Mouse (Mus musculus): Measurements from ENCODE around the gene Rtn4r. TPM values are rescaled to one million over a fixed set of nuclear protein-coding genes. Genes with fewer than 3 reads are reported as not detected.

The Rtn4r gene
- polyA plus RNA-seq, 1 experiment from 2014 or later = 1.4 TPM

GRCm38 (mm10) chr16:18164642-18165238 lies 37.3 kb downstream of the Rtn4r start:
- no peak for DNase-seq (ENCODE audit: low spot score)
- Histone ChIP-seq H3K9me3 (no peaks in the 10 kb centered on the region), H3K27me3 (replicated peaks; ENCODE audit: low read depth, poor library complexity, severe bottlenecking) (no peaks in the 10 kb centered on the region; the same call in 1 of the 2 replicates), H3K4me3 (no peak overlapping the region), H3K36me3 (replicated peaks) (no peaks in the 10 kb centered on the region), H3K4me1 (peaks cover 41% of the 10 kb centered on the region), H3K27ac (replicated peaks) (no peak overlapping the region)
- WGBS = 27% methylated on average over 2 of the region's 2 CpGs

DNA sequence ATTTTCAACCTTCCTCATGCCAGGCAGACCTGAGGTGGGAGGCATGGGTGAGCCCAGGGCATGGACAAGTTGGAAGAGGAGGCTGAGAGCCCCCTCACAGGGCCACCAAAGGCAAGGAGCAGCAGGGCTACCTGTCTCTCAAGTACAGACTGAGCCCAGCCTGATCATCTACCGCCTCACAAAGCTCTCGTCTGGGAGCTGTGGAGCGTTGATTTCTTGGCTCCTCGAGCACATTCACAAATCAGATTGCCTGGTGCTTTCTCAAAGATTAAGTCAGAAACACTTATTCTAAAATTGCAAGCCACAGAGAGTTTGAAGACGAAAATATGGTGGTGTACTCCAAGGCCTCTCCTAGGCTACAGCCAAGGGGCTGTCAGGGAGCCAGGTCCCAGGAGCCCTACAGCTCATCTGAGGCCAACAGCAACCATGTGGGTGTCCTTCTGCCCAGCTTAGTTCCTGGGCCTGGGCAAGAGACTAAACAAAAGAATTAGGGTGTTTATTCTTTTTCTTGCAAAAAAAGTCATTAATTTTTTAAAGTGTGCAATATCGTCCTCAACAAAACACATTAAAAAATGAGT lies 39.3 kb downstream of the Rtn4r start:
- 87% methylated on average over 6 of the region's 6 CpGs for WGBS
- no peak overlapping the region for H3K27ac ChIP-seq (replicated peaks)
- no peaks in the 10 kb centered on the region for H3K27me3 ChIP-seq (replicated peaks; ENCODE audit: low read depth, poor library complexity, severe bottlenecking)
- H3K4me1 ChIP-seq = peaks cover 26% of the 10 kb centered on the region
- H3K36me3 ChIP-seq (replicated peaks) = no peaks in the 10 kb centered on the region
- H3K9me3 ChIP-seq = no peaks in the 10 kb centered on the region
- no peak for DNase-seq (ENCODE audit: low spot score)
- H3K4me3 ChIP-seq = no peak overlapping the region

GRCm38 (mm10) chr16:18169156-18169555 lies 41.7 kb downstream of the Rtn4r start:
- no peaks in the 10 kb centered on the region for H3K36me3 ChIP-seq (replicated peaks)
- H3K9me3 ChIP-seq = no peaks in the 10 kb centered on the region
- DNase-seq (ENCODE audit: low spot score) = no peak
- 78% methylated on average over 5 of the region's 5 CpGs for WGBS
- H3K27ac ChIP-seq (replicated peaks) = no peak overlapping the region
- H3K27me3 ChIP-seq (replicated peaks; ENCODE audit: low read depth, poor library complexity, severe bottlenecking) = peaks cover 5% of the 10 kb centered on the region; the same call in 1 of the 2 replicates
- peaks cover 7% of the 10 kb centered on the region for H3K4me1 ChIP-seq
- H3K4me3 ChIP-seq = no peak overlapping the region

DNA sequence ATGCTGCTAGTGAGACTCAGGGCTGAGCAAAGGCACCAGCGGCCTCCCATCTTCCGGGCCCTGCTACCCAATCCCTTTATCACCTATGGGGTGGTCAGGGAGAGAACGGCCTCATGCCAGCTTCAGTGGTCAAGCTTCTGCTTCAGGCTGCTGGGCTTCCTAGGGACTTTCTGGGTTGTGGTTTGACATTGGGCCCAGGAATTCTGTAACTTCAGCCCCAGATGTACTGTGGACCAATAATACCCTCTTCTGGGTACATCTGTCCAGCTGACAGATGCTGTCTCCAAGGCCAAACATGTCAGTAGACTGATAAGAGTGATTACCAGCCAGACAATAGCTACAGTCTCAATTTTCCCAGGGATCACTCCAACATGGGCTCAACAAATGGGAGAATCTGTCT lies 42.3 kb downstream of the Rtn4r start:
- 88% methylated on average over 3 of the region's 3 CpGs for WGBS
- peaks cover 8% of the 10 kb centered on the region; the same call in 1 of the 2 replicates for H3K27me3 ChIP-seq (replicated peaks; ENCODE audit: low read depth, poor library complexity, severe bottlenecking)
- H3K27ac ChIP-seq (replicated peaks) = no peak overlapping the region
- H3K36me3 ChIP-seq (replicated peaks) = no peaks in the 10 kb centered on the region
- no peak for DNase-seq (ENCODE audit: low spot score)
- no peak overlapping the region for H3K4me3 ChIP-seq
- no peaks in the 10 kb centered on the region for H3K9me3 ChIP-seq
- H3K4me1 ChIP-seq = peaks cover 2% of the 10 kb centered on the region

GRCm38 (mm10) chr16:18172266-18172855 lies 44.9 kb downstream of the Rtn4r start:
- no peaks in the 10 kb centered on the region for H3K9me3 ChIP-seq
- WGBS = 13% methylated on average over 7 of the region's 7 CpGs
- H3K27me3 ChIP-seq (replicated peaks; ENCODE audit: low read depth, poor library complexity, severe bottlenecking) = peaks cover 13% of the 10 kb centered on the region; the same call in 1 of the 2 replicates
- H3K36me3 ChIP-seq (replicated peaks) = no peaks in the 10 kb centered on the region
- peak; percentile 83 for DNase-seq (ENCODE audit: low spot score)
- H3K4me3 ChIP-seq = no peak overlapping the region
- H3K4me1 ChIP-seq = peaks cover 8% of the 10 kb centered on the region
- no peak overlapping the region for H3K27ac ChIP-seq (replicated peaks)

GRCm38 (mm10) chr16:18173231-18173630 lies 45.8 kb downstream of the Rtn4r start:
- Histone ChIP-seq H3K4me1 (peaks cover 8% of the 10 kb centered on the region), H3K4me3 (no peak overlapping the region), H3K27me3 (replicated peaks; ENCODE audit: low read depth, poor library complexity, severe bottlenecking) (peaks cover 16% of the 10 kb centered on the region), H3K9me3 (no peaks in the 10 kb centered on the region), H3K27ac (replicated peaks) (no peak overlapping the region), H3K36me3 (replicated peaks) (no peaks in the 10 kb centered on the region)
- 84% methylated on average over 9 of the region's 9 CpGs for WGBS
- DNase-seq (ENCODE audit: low spot score) = no peak

DNA sequence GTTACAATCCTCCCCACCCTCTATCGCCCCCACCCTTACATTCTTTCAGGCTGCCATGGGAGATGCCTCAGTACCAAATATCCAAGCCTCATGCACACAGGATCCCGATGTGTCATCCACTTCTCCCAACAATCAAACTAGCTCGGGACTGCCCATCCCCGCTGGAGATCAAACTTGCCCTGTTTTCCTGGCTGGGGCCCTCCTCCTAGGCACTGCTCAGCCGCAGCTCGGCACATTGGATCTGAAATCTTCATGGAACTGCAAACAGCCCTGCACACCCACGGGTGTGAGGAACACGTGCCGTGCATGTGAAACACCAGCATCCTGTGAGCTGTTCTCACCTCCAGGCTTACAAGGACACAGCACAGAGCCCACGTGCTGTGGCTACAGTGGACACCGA lies 46.3 kb downstream of the Rtn4r start:
- H3K4me1 ChIP-seq = peaks cover 10% of the 10 kb centered on the region
- no peaks in the 10 kb centered on the region for H3K36me3 ChIP-seq (replicated peaks)
- no peak overlapping the region for H3K4me3 ChIP-seq
- no peak overlapping the region for H3K27ac ChIP-seq (replicated peaks)
- no peak for DNase-seq (ENCODE audit: low spot score)
- no peaks in the 10 kb centered on the region for H3K9me3 ChIP-seq
- H3K27me3 ChIP-seq (replicated peaks; ENCODE audit: low read depth, poor library complexity, severe bottlenecking) = peaks cover 16% of the 10 kb centered on the region
- WGBS = 75% methylated on average over 11 of the region's 11 CpGs

DNA sequence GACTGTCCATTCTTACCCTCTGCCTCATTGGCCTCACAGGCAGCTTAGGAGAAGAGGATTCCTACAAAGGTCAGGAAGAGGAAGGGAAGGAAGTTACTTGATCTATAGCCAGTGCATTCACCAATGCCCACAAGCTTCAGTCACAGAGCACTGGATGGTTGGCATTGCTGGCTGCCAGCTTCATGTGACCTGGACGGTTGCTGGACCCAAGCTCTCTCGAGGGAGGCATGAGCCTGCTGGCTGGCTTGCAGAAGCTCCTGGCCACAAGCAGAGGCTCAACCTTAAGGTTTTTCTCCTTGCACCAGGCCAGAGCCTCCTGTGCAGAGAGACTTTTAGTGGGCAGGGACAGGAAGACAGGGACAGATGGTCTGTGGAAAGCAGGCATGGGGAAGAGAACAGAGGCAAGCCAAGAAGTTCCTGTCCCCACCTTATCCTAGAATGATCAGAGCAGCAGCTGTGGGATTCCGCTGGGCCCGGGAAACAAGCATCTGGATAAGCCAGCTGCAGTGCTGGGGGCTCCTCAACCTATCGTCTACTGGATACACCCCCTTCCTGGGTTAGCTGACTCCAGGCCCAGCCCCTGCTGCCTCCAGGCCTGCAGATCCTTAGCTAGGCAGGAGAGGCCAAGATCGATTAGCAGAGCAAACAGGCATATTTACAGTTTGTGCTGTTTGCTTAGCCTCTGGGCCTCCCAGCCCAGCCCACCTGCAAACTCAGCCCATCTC lies 48.5 kb downstream of the Rtn4r start:
- no peak for DNase-seq (ENCODE audit: low spot score)
- 58% methylated on average over 6 of the region's 6 CpGs for WGBS
- Histone ChIP-seq H3K27ac (replicated peaks) (peak overlapping the region; percentile 44; the same call in 1 of the 2 replicates), H3K36me3 (replicated peaks) (no peaks in the 10 kb centered on the region), H3K27me3 (replicated peaks; ENCODE audit: low read depth, poor library complexity, severe bottlenecking) (peaks cover 20% of the 10 kb centered on the region), H3K9me3 (no peaks in the 10 kb centered on the region), H3K4me1 (peaks cover 23% of the 10 kb centered on the region), H3K4me3 (no peak overlapping the region)

- no peaks in the 10 kb centered on the region for H3K9me3 ChIP-seq
- no peak overlapping the region for H3K4me3 ChIP-seq
- WGBS = 83% methylated on average over 4 of the region's 4 CpGs
- no peak for DNase-seq (ENCODE audit: low spot score)
- no peak overlapping the region for H3K27ac ChIP-seq (replicated peaks)
- H3K36me3 ChIP-seq (replicated peaks) = no peaks in the 10 kb centered on the region
- H3K27me3 ChIP-seq (replicated peaks; ENCODE audit: low read depth, poor library complexity, severe bottlenecking) = peaks cover 20% of the 10 kb centered on the region
- H3K4me1 ChIP-seq = peaks cover 23% of the 10 kb centered on the region
Observed at GRCm38 (mm10) chr16:18176758-18177157, 49.3 kb downstream of the Rtn4r start.

DNA sequence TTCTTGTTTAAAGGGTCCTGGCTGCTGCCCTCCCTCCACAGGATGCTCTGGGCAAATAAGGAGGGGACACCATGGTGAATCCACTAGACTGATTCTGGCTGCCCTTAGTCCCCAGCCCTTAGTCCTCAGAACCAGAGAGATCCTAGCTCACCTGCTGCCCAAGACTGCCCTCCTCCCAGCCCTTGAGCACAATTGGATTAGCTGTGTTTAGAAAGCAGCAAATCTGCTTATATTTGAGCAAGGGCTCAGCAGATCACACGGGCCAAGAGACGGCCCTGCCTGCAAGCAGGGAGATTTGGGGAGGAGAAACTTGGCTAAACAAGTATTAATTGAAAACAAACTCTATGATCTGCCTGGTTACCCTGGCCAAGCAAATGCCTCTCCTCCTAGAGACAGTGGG lies 52.1 kb downstream of the Rtn4r start:
- H3K36me3 ChIP-seq (replicated peaks) = no peaks in the 10 kb centered on the region
- WGBS = 29% methylated on average over 2 of the region's 2 CpGs
- H3K27me3 ChIP-seq (replicated peaks; ENCODE audit: low read depth, poor library complexity, severe bottlenecking) = peaks cover 14% of the 10 kb centered on the region
- no peaks in the 10 kb centered on the region for H3K9me3 ChIP-seq
- no peak overlapping the region for H3K27ac ChIP-seq (replicated peaks)
- DNase-seq (ENCODE audit: low spot score) = no peak
- peaks cover 23% of the 10 kb centered on the region for H3K4me1 ChIP-seq
- no peak overlapping the region for H3K4me3 ChIP-seq

GRCm38 (mm10) chr16:18181398-18181797 lies 54.0 kb downstream of the Rtn4r start:
- Histone ChIP-seq H3K4me1 (peaks cover 17% of the 10 kb centered on the region), H3K27ac (replicated peaks) (no peak overlapping the region), H3K9me3 (no peaks in the 10 kb centered on the region), H3K4me3 (no peak overlapping the region), H3K36me3 (replicated peaks) (no peaks in the 10 kb centered on the region), H3K27me3 (replicated peaks; ENCODE audit: low read depth, poor library complexity, severe bottlenecking) (peaks cover 8% of the 10 kb centered on the region)
- WGBS = 62% methylated on average over 10 of the region's 10 CpGs
- DNase-seq (ENCODE audit: low spot score) = no peak

GRCm38 (mm10) chr16:18182766-18183165 lies 55.3 kb downstream of the Rtn4r start:
- no peak for DNase-seq (ENCODE audit: low spot score)
- no peaks in the 10 kb centered on the region for H3K36me3 ChIP-seq (replicated peaks)
- H3K27ac ChIP-seq (replicated peaks) = no peak overlapping the region
- H3K9me3 ChIP-seq = no peaks in the 10 kb centered on the region
- WGBS = 89% methylated on average over 8 of the region's 8 CpGs
- no peak overlapping the region for H3K4me3 ChIP-seq
- peaks cover 15% of the 10 kb centered on the region for H3K4me1 ChIP-seq
- peaks cover 4% of the 10 kb centered on the region for H3K27me3 ChIP-seq (replicated peaks; ENCODE audit: low read depth, poor library complexity, severe bottlenecking)

Measured in embryonic facial prominence, embryonic 10.5 days (tissue).